Mouse (Mus musculus) thymus, adult 2 months (tissue): Measurements from ENCODE around the gene Strap. TPM values are rescaled to one million over a fixed set of nuclear protein-coding genes. Genes with fewer than 3 reads are reported as not detected.

ENCODE experiments used
- DNase-seq: peaks from one replicate; pipeline ENCODE4 v3.0.0; 2021
- H3K27ac ChIP-seq: fragments of 200-500 bp; 2 replicates; pipeline ENCODE4 v1.5.1; 2012; ENCODE audit warnings: low read length, control low read depth; ENCODE audit not compliant: control insufficient read depth, insufficient read depth
- H3K27me3 ChIP-seq: fragments of 200-500 bp; 2 replicates; pipeline ENCODE4 v1.6.1; 2012; ENCODE audit warnings: mild to moderate bottlenecking, low read length, moderate library complexity, mixed read lengths; ENCODE audit not compliant: control insufficient read depth, insufficient read depth
- H3K36me3 ChIP-seq: fragments of 200-500 bp; 2 replicates; pipeline ENCODE4 v1.6.1; 2012; ENCODE audit warnings: mild to moderate bottlenecking, low read length, moderate library complexity; ENCODE audit not compliant: control insufficient read depth, insufficient read depth
- H3K4me1 ChIP-seq: fragments of 200-500 bp; replicated peaks from 2 replicates; pipeline ENCODE4 v1.6.1; 2012; ENCODE audit warnings: low read length; ENCODE audit not compliant: control insufficient read depth, insufficient read depth
- H3K4me3 ChIP-seq: fragments of 200-500 bp; 2 replicates; pipeline ENCODE4 v1.5.1; 2012; ENCODE audit warnings: mild to moderate bottlenecking, low read length, control low read depth, moderate library complexity; ENCODE audit not compliant: control insufficient read depth, insufficient read depth
- CTCF ChIP-seq: fragments of 200-500 bp; IDR thresholded peaks from 2 replicates; pipeline ENCODE4 v1.5.1; 2012; ENCODE audit warnings: mild to moderate bottlenecking, control low read depth, low read length, moderate library complexity, borderline replicate concordance; ENCODE audit not compliant: control insufficient read depth, poor library complexity, insufficient read depth; ENCODE audit errors: extremely low read depth
- POLR2A ChIP-seq: fragments of 200-500 bp; IDR thresholded peaks from 2 replicates; pipeline ENCODE4 v1.6.1; 2012; ENCODE audit warnings: mild to moderate bottlenecking, low read length, control low read depth, moderate library complexity; ENCODE audit not compliant: control insufficient read depth, poor library complexity, insufficient read depth; ENCODE audit errors: extremely low read depth
- WGBS: fragments of 180-500 bp; shearing (Covaris S2); methylation state at CpG from one replicate; pipeline ENCODE4 v1.1.7; 2018; 5-methylcytosine and 5-hydroxymethylcytosine counted together
- polyA plus RNA-seq: library from polyadenylated mRNA; depleted of rRNA; stranded (reverse); fragments of >200 nt; gene quantifications from 2 replicates; pipeline ENCODE4 v1.2.3, GENCODE M21; 2012

The Strap gene
- polyA plus RNA-seq, 1 experiment: 39.9 TPM

DNA sequence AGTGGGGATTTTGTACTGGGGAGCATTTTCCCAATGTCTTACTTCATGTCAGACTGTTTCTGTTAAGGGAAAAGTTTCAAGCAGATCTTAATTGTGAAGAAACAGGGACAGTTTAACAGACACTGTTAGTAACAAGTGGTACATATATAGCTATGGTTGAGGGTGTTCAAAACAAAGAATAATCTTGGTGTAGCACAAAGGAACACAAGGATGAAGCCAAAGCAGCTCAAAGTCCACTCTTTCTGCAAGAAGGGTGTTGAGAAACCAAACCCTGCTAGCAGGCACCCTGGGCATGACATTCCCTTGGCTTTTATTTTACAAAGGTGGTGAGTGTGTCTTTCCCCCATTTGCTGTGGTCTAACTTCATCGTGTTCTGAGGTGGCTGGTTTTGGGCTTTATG is 23.0 kb downstream of the Strap start:
- TF ChIP-seq POLR2A (no peak), CTCF (no peak)
- H3K27ac ChIP-seq: no peak overlapping the region
- WGBS: 93% methylated on average over 1 of the region's 1 CpGs
- H3K4me1 ChIP-seq: no peaks in the 10 kb centered on the region
- H3K36me3 ChIP-seq: no peaks in the 10 kb centered on the region
- no peaks in the 10 kb centered on the region for H3K27me3 ChIP-seq
- no peak overlapping the region for H3K4me3 ChIP-seq
- DNase-seq: no peak

- no peak for DNase-seq
- H3K27ac ChIP-seq: no peak overlapping the region
- no peak for TF ChIP-seq CTCF
- no peaks in the 10 kb centered on the region for H3K4me1 ChIP-seq
- H3K4me3 ChIP-seq: no peak overlapping the region
- H3K36me3 ChIP-seq: no peaks in the 10 kb centered on the region
- 93% methylated on average over 8 of the region's 8 CpGs for WGBS
- no peaks in the 10 kb centered on the region for H3K27me3 ChIP-seq
These were observed 24.8 kb downstream of the Strap start for GRCm38 (mm10) chr6:137759681-137760080.

GRCm38 (mm10) chr6:137760966-137761365 is 26.1 kb downstream of the Strap start:
- Histone ChIP-seq H3K36me3 (no peaks in the 10 kb centered on the region), H3K27ac (no peak overlapping the region), H3K27me3 (no peaks in the 10 kb centered on the region), H3K4me3 (no peak overlapping the region), H3K4me1 (no peaks in the 10 kb centered on the region)
- WGBS: 96% methylated on average over 15 of the region's 15 CpGs
- DNase-seq: no peak
- no peak for TF ChIP-seq CTCF
- no peak for TF ChIP-seq POLR2A

DNA sequence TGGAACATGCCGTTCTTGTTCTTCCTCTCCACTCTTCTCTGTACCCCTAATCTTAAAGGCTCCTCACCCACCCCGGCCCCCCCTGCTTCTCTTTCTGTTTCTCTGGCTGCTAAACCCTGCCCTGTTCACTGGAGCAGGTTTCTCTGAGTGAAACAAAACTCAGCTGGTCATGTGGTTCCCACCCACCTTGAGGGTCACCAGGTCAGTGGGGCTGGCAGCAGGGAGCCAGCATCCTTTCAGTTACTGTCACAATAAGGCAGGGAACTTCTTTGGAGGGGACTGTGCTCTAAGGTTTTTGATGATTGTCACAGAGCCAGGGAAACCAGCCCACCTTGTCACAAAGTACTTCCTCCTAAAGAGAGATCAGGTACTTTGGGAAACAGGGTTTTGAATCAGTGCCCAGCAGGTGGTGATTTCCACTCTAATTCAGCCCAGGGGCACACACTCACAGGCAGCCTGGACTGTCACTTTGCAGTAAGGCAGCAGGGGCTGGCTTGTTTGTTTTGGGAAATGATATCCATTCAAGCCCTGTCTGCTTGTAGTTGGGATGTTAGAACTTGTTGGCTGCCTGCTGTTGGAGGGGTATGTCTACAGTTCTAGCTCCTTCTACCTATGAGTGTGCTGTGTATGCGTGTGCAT is 29.8 kb downstream of the Strap start:
- Histone ChIP-seq H3K36me3 (no peaks in the 10 kb centered on the region), H3K27ac (no peak overlapping the region), H3K4me1 (no peaks in the 10 kb centered on the region), H3K27me3 (no peaks in the 10 kb centered on the region), H3K4me3 (no peak overlapping the region)
- no peak for TF ChIP-seq POLR2A
- no peak for TF ChIP-seq CTCF
- WGBS: 59% methylated on average over 3 of the region's 3 CpGs
- DNase-seq: no peak

DNA sequence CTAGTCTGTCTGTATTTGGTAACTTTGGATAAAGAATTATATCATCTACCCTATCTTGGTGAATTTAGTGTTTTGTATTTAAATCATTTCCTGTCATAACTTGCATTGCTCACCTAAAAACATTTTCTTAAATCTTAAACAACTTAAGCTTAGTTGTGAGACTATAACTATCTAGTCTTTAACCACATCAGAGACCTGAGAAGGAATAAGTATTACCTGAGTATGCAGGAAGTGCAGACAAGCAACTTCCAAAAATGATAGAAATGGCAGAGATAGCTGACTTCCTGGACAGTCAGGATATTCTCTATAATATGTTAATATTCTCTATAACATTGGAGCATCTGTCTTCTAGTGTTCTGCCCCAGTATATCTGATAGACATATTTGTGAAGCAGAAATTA is 31.3 kb downstream of the Strap start:
- no peak for TF ChIP-seq POLR2A
- H3K4me1 ChIP-seq: no peaks in the 10 kb centered on the region
- H3K27ac ChIP-seq: no peak overlapping the region
- no peaks in the 10 kb centered on the region for H3K36me3 ChIP-seq
- no peaks in the 10 kb centered on the region for H3K27me3 ChIP-seq
- DNase-seq: no peak
- H3K4me3 ChIP-seq: no peak overlapping the region

GRCm38 (mm10) chr6:137771621-137772250 is 36.9 kb downstream of the Strap start:
- Histone ChIP-seq H3K36me3 (no peaks in the 10 kb centered on the region), H3K27me3 (no peaks in the 10 kb centered on the region), H3K27ac (no peak overlapping the region), H3K4me3 (no peak overlapping the region), H3K4me1 (no peaks in the 10 kb centered on the region)
- WGBS: 98% methylated on average over 3 of the region's 3 CpGs
- TF ChIP-seq POLR2A: no peak
- TF ChIP-seq CTCF: no peak
- no peak for DNase-seq
